Mouse (Mus musculus): ENCODE measurements around the gene Ppp1r17. TPM values are rescaled to one million over a fixed set of nuclear protein-coding genes. Genes with fewer than 3 reads are reported as not detected.

Gene Ppp1r17
- total RNA-seq (2021) = not detected

GRCm38 (mm10) chr6:56017291-56017994, at the start of gene Ppp1r17:
TSS of gene Ppp1r17 (plus strand) at chr6:56017497.
- intact Hi-C loops (cut with DNase I) = no loop called here
- no peak for DNase-seq (ENCODE audit: low spot score)

GRCm38 (mm10) chr6:55972998-55973397, 44.3 kb upstream of the Ppp1r17 start:
- DNase-seq (ENCODE audit: low spot score) = no peak
- intact Hi-C loops (cut with DNase I) = loop anchor here (1.0 kb wide), 1 partner anchor 76 kb away; no protein-coding TSS in a partner anchor

DNA sequence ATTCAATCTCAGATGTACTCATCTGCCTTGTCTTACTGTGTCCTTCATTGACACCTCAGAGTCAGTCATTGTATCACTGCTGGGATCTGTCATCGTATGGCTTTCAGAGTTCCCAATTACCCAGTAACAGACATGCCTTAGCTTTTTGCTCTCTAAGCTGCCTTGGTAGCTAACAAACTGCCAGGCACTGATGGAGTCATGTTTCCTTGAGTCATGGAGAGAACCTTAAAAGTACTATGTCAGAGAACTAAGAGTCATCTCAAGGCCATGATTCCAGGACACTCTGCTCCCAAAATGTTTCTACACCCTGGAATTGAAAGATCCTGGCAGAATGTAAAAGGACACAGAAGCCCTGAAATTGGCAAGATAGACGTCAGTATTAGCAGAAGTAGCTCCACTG, 37.5 kb upstream of the Ppp1r17 start:
- intact Hi-C loops (cut with DNase I) = no loop called here

DNA sequence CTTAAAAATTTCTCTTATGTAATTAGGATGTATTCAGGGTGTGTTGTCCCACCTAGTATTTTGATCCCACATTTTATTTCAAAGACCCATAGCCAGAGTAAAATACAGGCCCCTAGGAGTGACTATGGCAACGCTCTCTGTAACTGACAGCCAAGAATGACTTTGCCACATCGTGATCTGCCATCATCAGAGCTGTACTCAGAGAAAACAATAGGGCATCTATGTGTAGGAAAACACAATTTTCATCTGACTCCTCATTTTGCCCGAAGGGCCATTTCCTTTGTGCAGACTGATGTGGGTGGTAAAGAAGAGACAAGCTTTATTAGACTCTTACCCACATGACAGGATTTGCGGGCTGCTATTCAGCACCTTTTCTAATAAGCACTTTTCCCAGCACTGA, 8.6 kb upstream of the Ppp1r17 start:
- no peak for DNase-seq (ENCODE audit: low spot score)
- intact Hi-C loops (cut with DNase I) = no loop called here

More for the DNA sequence above, 37.5 kb upstream of the Ppp1r17 start:
- DNase-seq (ENCODE audit: low spot score) = no peak

DNA sequence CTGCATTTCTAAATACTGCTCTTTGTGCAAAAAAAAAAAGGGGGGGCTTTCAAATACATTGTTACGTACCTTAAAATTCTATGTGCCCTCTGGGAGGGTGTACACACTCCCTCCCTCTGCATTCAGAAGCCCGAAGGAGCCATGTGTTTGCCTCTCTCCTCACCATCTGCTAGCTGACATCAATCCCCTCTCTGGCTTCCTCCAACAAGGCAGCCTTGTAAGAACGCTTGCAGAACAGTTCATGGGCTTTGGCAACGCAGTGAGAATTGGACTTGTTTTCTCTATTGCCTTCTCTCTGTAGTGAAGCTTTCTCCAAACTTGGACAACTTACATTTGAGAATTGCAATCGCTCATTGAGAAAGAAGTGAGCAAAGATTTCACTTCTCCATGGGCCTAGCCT, 4.9 kb upstream of the Ppp1r17 start:
- no peak for DNase-seq (ENCODE audit: low spot score)
- intact Hi-C loops (cut with DNase I) = no loop called here

GRCm38 (mm10) chr6:56019632-56020031, 2.3 kb downstream of the Ppp1r17 start:
- no peak for DNase-seq (ENCODE audit: low spot score)
- intact Hi-C loops (cut with DNase I) = no loop called here

GRCm38 (mm10) chr6:56025533-56025932, 8.2 kb downstream of the Ppp1r17 start:
- intact Hi-C loops (cut with DNase I) = no loop called here
- no peak for DNase-seq (ENCODE audit: low spot score)

- no peak for DNase-seq (ENCODE audit: low spot score)
- intact Hi-C loops (cut with DNase I) = no loop called here
Measured at GRCm38 (mm10) chr6:56027318-56027717, 10.0 kb downstream of the Ppp1r17 start.

DNA sequence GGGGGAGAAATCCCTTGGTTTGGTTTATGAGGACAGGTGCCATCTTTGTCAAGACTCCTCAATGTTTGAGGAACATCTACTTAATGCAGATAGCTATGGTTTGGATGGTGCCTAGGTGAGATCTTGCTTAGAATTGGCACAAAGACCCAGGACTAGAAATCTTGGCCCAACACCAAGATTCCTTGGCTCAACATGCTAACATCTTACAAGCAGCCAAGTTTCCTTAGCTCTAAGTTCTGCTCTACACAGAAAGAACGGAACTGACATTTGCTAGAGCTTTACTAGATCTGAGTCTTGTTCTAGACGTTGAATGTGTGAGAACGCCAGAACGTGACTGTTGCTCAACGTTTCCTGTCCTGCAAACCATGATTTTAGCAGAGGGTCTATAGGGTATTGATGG, 10.7 kb downstream of the Ppp1r17 start:
- intact Hi-C loops (cut with DNase I) = no loop called here
- DNase-seq (ENCODE audit: low spot score) = no peak

DNA sequence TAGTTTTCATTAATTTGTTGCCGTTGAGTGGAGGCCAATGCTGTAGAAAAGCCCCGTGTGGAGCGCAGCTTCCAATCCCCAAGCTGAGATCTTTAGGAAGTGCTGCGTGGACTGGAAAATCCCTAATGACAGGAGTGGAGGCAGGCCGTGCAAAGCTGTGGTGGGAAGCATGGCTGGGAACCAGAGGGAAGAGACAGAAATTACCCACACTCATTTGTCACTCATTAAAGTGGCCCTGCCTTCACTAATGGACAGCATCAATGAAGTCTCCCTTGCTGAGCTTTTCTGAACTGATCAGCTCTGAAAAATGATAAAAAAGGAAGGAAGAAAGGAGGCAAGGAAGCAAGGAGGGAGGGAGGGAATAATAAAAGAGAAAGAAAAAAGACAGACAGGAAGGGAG, 12.7 kb downstream of the Ppp1r17 start:
- no peak for DNase-seq (ENCODE audit: low spot score)
- intact Hi-C loops (cut with DNase I) = no loop called here

DNA sequence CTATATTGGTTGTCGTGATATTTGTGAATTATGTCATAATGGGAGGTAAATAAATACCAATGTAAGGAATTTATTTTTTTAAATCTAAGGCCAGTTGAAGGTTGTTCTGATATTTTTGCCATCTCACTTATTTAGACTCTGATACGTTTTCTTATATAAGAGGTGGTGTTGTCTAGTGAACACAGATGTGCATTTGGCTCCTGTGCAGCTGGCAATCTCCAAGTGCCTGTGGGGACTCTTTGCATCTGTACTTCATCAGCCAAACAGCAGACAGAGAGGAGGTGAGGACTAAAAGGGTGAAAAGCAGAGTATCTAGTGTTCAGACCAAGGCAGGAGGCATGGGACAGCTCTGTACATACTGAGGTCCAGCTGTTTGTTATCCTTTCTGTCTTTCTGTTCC, 14.9 kb downstream of the Ppp1r17 start:
- intact Hi-C loops (cut with DNase I) = no loop called here
- DNase-seq (ENCODE audit: low spot score) = no peak

GRCm38 (mm10) chr6:56035054-56035453, 17.8 kb downstream of the Ppp1r17 start:
- no peak for DNase-seq (ENCODE audit: low spot score)
- intact Hi-C loops (cut with DNase I) = no loop called here

DNA sequence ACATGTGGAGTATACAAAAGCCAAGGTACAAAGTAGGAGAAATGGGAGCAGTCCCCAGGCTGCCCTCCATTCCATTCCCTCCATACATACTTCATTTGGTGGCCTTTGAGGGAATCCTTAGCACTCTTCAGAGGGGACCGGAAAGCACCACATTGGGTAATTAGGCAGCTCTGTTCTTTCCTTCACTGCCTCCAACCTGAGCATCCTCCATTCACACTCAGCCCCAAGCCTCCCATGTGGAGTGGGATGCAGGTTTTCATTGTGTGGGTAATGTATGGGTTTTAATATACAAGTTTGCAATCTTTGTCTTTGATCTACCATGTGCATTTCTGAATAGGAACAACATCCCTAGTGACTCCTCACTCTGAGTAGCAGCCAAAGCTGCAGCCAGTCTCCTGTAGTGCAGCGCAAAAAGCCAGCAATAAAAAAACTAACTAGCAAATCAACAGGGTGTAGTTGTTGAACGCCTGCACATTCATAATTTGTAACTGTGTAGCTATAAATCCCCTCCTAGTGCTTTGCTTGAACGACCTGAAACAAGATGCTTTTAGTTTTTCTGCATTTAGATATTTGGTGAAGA, 22.3 kb downstream of the Ppp1r17 start:
- intact Hi-C loops (cut with DNase I) = no loop called here

DNA sequence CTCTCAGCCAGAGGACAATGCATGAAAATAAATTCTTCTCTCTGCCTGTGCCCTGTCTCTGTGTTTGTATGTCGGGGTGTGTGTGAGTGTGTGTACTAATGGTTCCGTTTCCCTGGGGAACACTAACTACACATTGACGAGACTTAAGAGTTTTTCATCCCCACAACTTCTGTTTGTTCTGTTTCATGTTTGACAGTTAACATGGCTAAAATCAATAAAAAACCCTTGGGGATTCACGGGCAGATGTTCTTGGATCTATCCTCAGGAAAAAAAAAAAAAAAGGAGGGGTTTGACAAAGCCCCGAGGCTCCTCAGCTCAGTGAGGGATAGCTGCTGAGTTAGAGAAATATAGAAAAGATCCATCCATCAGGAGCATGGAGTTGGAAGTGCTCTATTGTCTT, 27.0 kb downstream of the Ppp1r17 start:
- DNase-seq (ENCODE audit: low spot score) = no peak
- intact Hi-C loops (cut with DNase I) = no loop called here

More for the DNA sequence above, 22.3 kb downstream of the Ppp1r17 start:
- DNase-seq (ENCODE audit: low spot score) = no peak

GRCm38 (mm10) chr6:56044716-56045115, 27.4 kb downstream of the Ppp1r17 start:
- no peak for DNase-seq (ENCODE audit: low spot score)
- intact Hi-C loops (cut with DNase I) = no loop called here

GRCm38 (mm10) chr6:56048580-56048979, 31.3 kb downstream of the Ppp1r17 start:
- intact Hi-C loops (cut with DNase I) = no loop called here

DNA sequence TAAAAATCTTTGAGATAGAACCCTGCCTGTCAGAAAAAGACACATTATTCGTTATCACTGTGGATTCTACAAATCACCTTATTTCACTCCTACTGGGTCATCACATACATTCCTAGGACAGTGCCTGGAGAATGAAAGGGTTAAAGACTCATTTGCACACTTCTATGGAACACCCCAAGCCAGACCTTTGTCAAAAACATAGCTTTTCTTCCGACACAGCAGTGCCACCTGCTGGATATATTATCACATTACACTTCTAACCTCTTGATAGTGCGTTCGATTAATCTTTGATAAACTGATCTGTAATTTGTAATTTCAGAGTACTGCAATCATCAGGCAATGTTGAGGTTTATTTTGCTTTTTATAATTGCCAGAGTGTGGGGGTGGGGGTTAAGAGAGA, 31.8 kb downstream of the Ppp1r17 start:
- intact Hi-C loops (cut with DNase I) = loop anchor here (1.0 kb wide), 1 partner anchor 76 kb away; no protein-coding TSS in a partner anchor
- no peak for DNase-seq (ENCODE audit: low spot score)

More at GRCm38 (mm10) chr6:56048580-56048979, 31.3 kb downstream of the Ppp1r17 start:
- no peak for DNase-seq (ENCODE audit: low spot score)

DNA sequence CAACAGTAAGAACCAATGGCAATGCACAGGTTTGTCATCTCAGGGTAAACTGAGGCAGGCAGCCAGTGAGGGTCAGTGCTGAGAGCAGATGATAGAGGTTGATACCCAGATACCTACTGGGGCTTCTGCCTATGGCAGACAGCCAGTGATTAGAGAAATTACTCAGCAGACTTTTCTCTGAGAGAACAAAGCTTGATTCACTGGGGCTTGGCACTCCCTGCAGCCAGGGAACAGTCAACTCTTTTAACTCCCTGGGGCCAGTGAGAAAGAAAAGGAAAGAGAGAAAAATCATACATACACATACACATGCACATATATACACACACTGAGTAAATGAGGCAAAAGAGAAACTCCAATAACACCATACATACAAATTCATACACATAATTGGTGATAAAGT, 46.4 kb downstream of the Ppp1r17 start:
- intact Hi-C loops (cut with DNase I) = no loop called here
- no peak for DNase-seq (ENCODE audit: low spot score)

GRCm38 (mm10) chr6:56066632-56067282, 49.5 kb downstream of the Ppp1r17 start:
- intact Hi-C loops (cut with DNase I) = loop anchor here (1.0 to 5.0 kb wide), 4 partner anchors 380 to 626 kb away; no protein-coding TSS in a partner anchor
- DNase-seq (ENCODE audit: low spot score) = no peak

- intact Hi-C loops (cut with DNase I) = loop anchor here (5.0 kb wide), 1 partner anchor 624 kb away; no protein-coding TSS in a partner anchor
- no peak for DNase-seq (ENCODE audit: low spot score)
Measured at GRCm38 (mm10) chr6:56068516-56068915, 51.2 kb downstream of the Ppp1r17 start.

GRCm38 (mm10) chr6:56076378-56076805, 59.1 kb downstream of the Ppp1r17 start:
- no peak for DNase-seq (ENCODE audit: low spot score)
- intact Hi-C loops (cut with DNase I) = loop anchor here (10.0 kb wide), 1 partner anchor 288 kb away; no protein-coding TSS in a partner anchor
